Mouse (Mus musculus): ENCODE data around the gene Abcc4. TPM values are rescaled to one million over a fixed set of nuclear protein-coding genes. Genes with fewer than 3 reads are reported as not detected.
"Not testable (repeated sequence)": the region's sequence is repeated elsewhere in the genome, so short reads cannot be mapped to it uniquely, and the experiment has no call there.

Gene Abcc4
- polyA plus RNA-seq, 1 experiment from 2014 or later: 3.6 TPM

- ATAC-seq (replicated peaks; ENCODE audit: insufficient number of reproducible peaks, low FRiP score, low TSS enrichment, low read depth): no peak
- Histone ChIP-seq H3K36me3 (replicated peaks; ENCODE audit: control insufficient read depth, insufficient read depth, low read depth, low read length) (no peaks in the 10 kb centered on the region), H3K4me1 (ENCODE audit: control insufficient read depth, insufficient read depth, low read length) (peaks cover 3% of the 10 kb centered on the region), H3K27me3 (ENCODE audit: control insufficient read depth, insufficient read depth, low read length) (no peaks in the 10 kb centered on the region), H3K9ac (replicated peaks; ENCODE audit: low read length) (no peak overlapping the region), H3K9me3 (replicated peaks; ENCODE audit: control insufficient read depth, low read length) (no peaks in the 10 kb centered on the region), H3K4me3 (ENCODE audit: low read depth, low read length) (no peak overlapping the region), H3K27ac (replicated peaks; ENCODE audit: low read depth, low read length) (no peak overlapping the region), H3K4me2 (ENCODE audit: low read depth, low read length) (no peak overlapping the region)
- no peak for DNase-seq (ENCODE audit: low spot score)
- 47% methylated on average over 5 of the region's 5 CpGs for WGBS
These were observed 153.6 kb downstream of the Abcc4 start for GRCm38 (mm10) chr14:118552390-118552789.

- Histone ChIP-seq H3K4me3 (ENCODE audit: low read depth, low read length) (0 out of 2 replicates have a peak overlapping the region, but pooled peaks have one; percentile 15), H3K4me1 (ENCODE audit: control insufficient read depth, insufficient read depth, low read length) (peaks cover 3% of the 10 kb centered on the region), H3K27ac (replicated peaks; ENCODE audit: low read depth, low read length) (no peak overlapping the region), H3K27me3 (ENCODE audit: control insufficient read depth, insufficient read depth, low read length) (no peaks in the 10 kb centered on the region), H3K36me3 (replicated peaks; ENCODE audit: control insufficient read depth, insufficient read depth, low read depth, low read length) (no peaks in the 10 kb centered on the region), H3K4me2 (ENCODE audit: low read depth, low read length) (peak overlapping the region; percentile 27), H3K9me3 (replicated peaks; ENCODE audit: control insufficient read depth, low read length) (no peaks in the 10 kb centered on the region), H3K9ac (replicated peaks; ENCODE audit: low read length) (peak overlapping the region; percentile 32)
- no peak for DNase-seq (ENCODE audit: low spot score)
- 21% methylated on average over 24 of the region's 24 CpGs for WGBS
- no peak; the same call in 1 of the 2 replicates for ATAC-seq (replicated peaks; ENCODE audit: insufficient number of reproducible peaks, low FRiP score, low TSS enrichment, low read depth)
These were observed 154.2 kb downstream of the Abcc4 start for GRCm38 (mm10) chr14:118551725-118552285.

DNA sequence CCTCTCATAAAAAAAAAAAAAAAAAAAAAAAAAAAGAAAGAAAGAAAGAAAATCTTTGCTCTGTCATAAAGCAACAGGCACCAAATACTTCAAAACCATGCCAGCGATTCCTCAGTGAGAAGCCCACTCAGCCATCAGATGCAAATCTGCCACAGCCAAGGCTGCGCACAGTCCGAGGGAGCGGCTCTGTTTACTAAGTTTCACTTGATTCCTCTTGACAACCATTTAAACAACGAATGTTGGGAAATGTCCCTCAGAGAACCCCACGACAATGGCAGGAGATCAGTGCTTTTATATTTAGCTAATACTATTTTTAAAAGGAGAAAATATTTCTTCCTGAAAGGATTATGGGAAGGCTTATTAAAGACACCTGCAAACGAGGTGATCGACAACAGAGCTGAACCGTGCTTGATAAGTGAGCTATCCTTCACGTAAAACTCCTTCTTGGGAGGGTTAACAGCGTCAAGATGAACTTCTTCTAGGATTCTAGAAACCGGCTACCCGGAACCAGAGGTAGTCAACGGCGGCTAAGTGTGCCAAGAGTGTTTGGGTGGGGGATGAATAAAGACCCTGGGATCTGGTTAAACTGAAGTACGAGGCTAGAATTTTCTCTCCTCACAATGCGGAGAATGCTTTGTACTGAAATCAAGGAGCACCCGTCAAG lies 154.8 kb downstream of the Abcc4 start:
- ATAC-seq (replicated peaks; ENCODE audit: insufficient number of reproducible peaks, low FRiP score, low TSS enrichment, low read depth): no peak
- DNase-seq (ENCODE audit: low spot score): peak; percentile 41
- 40% methylated on average over 18 of the region's 18 CpGs for WGBS
- 0 out of 2 replicates have a peak overlapping the region, but pooled peaks have one; percentile 15 for H3K4me3 ChIP-seq (ENCODE audit: low read depth, low read length)
- peak overlapping the region; percentile 27 for H3K4me2 ChIP-seq (ENCODE audit: low read depth, low read length)
- H3K27me3 ChIP-seq (ENCODE audit: control insufficient read depth, insufficient read depth, low read length): no peaks in the 10 kb centered on the region
- H3K4me1 ChIP-seq (ENCODE audit: control insufficient read depth, insufficient read depth, low read length): peaks cover 3% of the 10 kb centered on the region
- H3K9me3 ChIP-seq (replicated peaks; ENCODE audit: control insufficient read depth, low read length): no peaks in the 10 kb centered on the region
- H3K27ac ChIP-seq (replicated peaks; ENCODE audit: low read depth, low read length): no peak overlapping the region
- H3K9ac ChIP-seq (replicated peaks; ENCODE audit: low read length): no peak overlapping the region
- H3K36me3 ChIP-seq (replicated peaks; ENCODE audit: control insufficient read depth, insufficient read depth, low read depth, low read length): no peaks in the 10 kb centered on the region

GRCm38 (mm10) chr14:118544493-118544892 lies 161.5 kb downstream of the Abcc4 start:
- no peak overlapping the region for H3K9ac ChIP-seq (replicated peaks; ENCODE audit: low read length)
- no peak overlapping the region for H3K27ac ChIP-seq (replicated peaks; ENCODE audit: low read depth, low read length)
- DNase-seq (ENCODE audit: low spot score): no peak
- 90% methylated on average over 6 of the region's 6 CpGs for WGBS
- H3K27me3 ChIP-seq (ENCODE audit: control insufficient read depth, insufficient read depth, low read length): no peaks in the 10 kb centered on the region
- H3K4me3 ChIP-seq (ENCODE audit: low read depth, low read length): no peak overlapping the region
- ATAC-seq (replicated peaks; ENCODE audit: insufficient number of reproducible peaks, low FRiP score, low TSS enrichment, low read depth): no peak
- no peaks in the 10 kb centered on the region for H3K4me1 ChIP-seq (ENCODE audit: control insufficient read depth, insufficient read depth, low read length)
- no peaks in the 10 kb centered on the region for H3K9me3 ChIP-seq (replicated peaks; ENCODE audit: control insufficient read depth, low read length)
- no peak overlapping the region for H3K4me2 ChIP-seq (ENCODE audit: low read depth, low read length)
- H3K36me3 ChIP-seq (replicated peaks; ENCODE audit: control insufficient read depth, insufficient read depth, low read depth, low read length): no peaks in the 10 kb centered on the region

DNA sequence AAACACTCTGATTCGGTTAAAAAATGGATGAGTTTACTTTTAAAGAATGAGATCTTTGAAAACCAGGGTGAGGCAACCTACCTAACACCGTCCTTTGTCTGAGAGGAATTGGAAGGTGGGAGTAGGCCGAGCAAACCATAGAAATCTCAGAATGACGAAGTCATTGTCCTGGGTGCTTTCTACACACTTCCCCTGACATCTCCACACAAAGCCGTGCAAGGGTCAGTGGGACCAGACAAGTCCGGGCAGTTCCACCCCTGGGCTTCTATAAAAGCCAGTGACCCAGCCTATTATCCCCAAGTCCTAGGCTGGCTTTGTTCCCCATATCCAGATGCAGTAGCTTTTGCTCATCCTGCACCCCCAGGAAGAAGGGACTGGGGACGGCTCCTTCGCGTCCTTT lies 163.1 kb downstream of the Abcc4 start:
- Histone ChIP-seq H3K36me3 (replicated peaks; ENCODE audit: control insufficient read depth, insufficient read depth, low read depth, low read length) (no peaks in the 10 kb centered on the region), H3K4me3 (ENCODE audit: low read depth, low read length) (no peak overlapping the region), H3K9me3 (replicated peaks; ENCODE audit: control insufficient read depth, low read length) (no peaks in the 10 kb centered on the region), H3K9ac (replicated peaks; ENCODE audit: low read length) (no peak overlapping the region), H3K4me2 (ENCODE audit: low read depth, low read length) (no peak overlapping the region), H3K27me3 (ENCODE audit: control insufficient read depth, insufficient read depth, low read length) (no peaks in the 10 kb centered on the region), H3K27ac (replicated peaks; ENCODE audit: low read depth, low read length) (no peak overlapping the region), H3K4me1 (ENCODE audit: control insufficient read depth, insufficient read depth, low read length) (no peaks in the 10 kb centered on the region)
- ATAC-seq (replicated peaks; ENCODE audit: insufficient number of reproducible peaks, low FRiP score, low TSS enrichment, low read depth) (no peak), DNase-seq (ENCODE audit: low spot score) (no peak)
- WGBS: 70% methylated on average over 9 of the region's 9 CpGs

GRCm38 (mm10) chr14:118531539-118531938 lies 174.5 kb downstream of the Abcc4 start:
- Histone ChIP-seq H3K36me3 (replicated peaks; ENCODE audit: control insufficient read depth, insufficient read depth, low read depth, low read length) (no peaks in the 10 kb centered on the region), H3K27me3 (ENCODE audit: control insufficient read depth, insufficient read depth, low read length) (no peaks in the 10 kb centered on the region), H3K27ac (replicated peaks; ENCODE audit: low read depth, low read length) (no peak overlapping the region), H3K9me3 (replicated peaks; ENCODE audit: control insufficient read depth, low read length) (no peaks in the 10 kb centered on the region), H3K4me2 (ENCODE audit: low read depth, low read length) (no peak overlapping the region), H3K4me1 (ENCODE audit: control insufficient read depth, insufficient read depth, low read length) (no peaks in the 10 kb centered on the region), H3K4me3 (ENCODE audit: low read depth, low read length) (no peak overlapping the region), H3K9ac (replicated peaks; ENCODE audit: low read length) (no peak overlapping the region)
- WGBS: 83% methylated on average over 3 of the region's 3 CpGs
- no peak for ATAC-seq (replicated peaks; ENCODE audit: insufficient number of reproducible peaks, low FRiP score, low TSS enrichment, low read depth)
- DNase-seq (ENCODE audit: low spot score): no peak

DNA sequence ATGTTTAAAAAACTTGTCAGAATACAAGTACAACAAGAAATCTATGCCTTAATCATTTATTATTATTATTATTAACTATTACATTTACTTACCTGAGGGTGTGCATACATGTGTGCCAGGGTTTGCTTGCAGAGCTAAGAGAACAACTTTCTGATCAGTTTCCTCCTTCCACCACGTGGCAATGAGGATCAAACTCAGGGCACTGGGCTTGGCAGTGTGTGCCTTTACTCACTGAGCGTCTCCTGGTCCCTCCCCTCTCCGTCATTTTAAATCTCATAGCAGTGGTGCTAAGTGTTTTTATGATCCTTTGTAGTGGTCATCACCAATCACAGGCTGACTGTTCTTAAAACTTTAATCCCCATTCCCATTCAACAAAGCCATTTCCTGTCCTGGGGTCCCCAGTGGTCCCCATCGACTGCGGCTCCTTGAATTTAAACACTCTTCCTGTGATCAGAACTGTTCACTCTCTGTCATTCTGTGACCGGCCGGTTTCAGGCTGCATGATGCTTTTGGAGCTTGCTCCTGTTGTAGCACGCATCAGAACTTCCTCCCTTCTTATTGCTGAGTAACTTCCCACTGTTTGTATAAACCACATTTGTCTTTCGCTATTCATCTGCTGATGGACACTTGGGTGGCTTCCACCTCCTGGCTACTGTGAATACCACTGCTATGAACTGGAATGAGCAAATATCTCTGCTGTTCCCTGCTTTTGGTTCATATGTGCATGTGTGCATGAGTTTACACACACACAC lies 191.6 kb downstream of the Abcc4 start:
- Histone ChIP-seq H3K9me3 (replicated peaks; ENCODE audit: control insufficient read depth, low read length) (no peaks in the 10 kb centered on the region), H3K36me3 (replicated peaks; ENCODE audit: control insufficient read depth, insufficient read depth, low read depth, low read length) (no peaks in the 10 kb centered on the region), H3K27me3 (ENCODE audit: control insufficient read depth, insufficient read depth, low read length) (no peaks in the 10 kb centered on the region), H3K4me1 (ENCODE audit: control insufficient read depth, insufficient read depth, low read length) (no peaks in the 10 kb centered on the region), H3K9ac (replicated peaks; ENCODE audit: low read length) (no peak overlapping the region), H3K4me3 (ENCODE audit: low read depth, low read length) (no peak overlapping the region), H3K4me2 (ENCODE audit: low read depth, low read length) (no peak overlapping the region), H3K27ac (replicated peaks; ENCODE audit: low read depth, low read length) (no peak overlapping the region)
- DNase-seq (ENCODE audit: low spot score): no peak
- WGBS: 70% methylated on average over 9 of the region's 9 CpGs
- no peak for ATAC-seq (replicated peaks; ENCODE audit: insufficient number of reproducible peaks, low FRiP score, low TSS enrichment, low read depth)

- H3K27me3 ChIP-seq (ENCODE audit: control insufficient read depth, insufficient read depth, low read length); H3K27ac ChIP-seq (replicated peaks; ENCODE audit: low read depth, low read length); ATAC-seq (replicated peaks; ENCODE audit: insufficient number of reproducible peaks, low FRiP score, low TSS enrichment, low read depth); H3K4me2 ChIP-seq (ENCODE audit: low read depth, low read length); H3K9me3 ChIP-seq (replicated peaks; ENCODE audit: control insufficient read depth, low read length); H3K4me3 ChIP-seq (ENCODE audit: low read depth, low read length); H3K4me1 ChIP-seq (ENCODE audit: control insufficient read depth, insufficient read depth, low read length); DNase-seq (ENCODE audit: low spot score); H3K9ac ChIP-seq (replicated peaks; ENCODE audit: low read length); H3K36me3 ChIP-seq (replicated peaks; ENCODE audit: control insufficient read depth, insufficient read depth, low read depth, low read length): not testable (repeated sequence)
- 89% methylated on average over 6 of the region's 6 CpGs for WGBS
These were observed 194.3 kb downstream of the Abcc4 start for GRCm38 (mm10) chr14:118511715-118512114.
